Mouse (Mus musculus) G1E (cell line): ENCODE measurements at regions not wholly inside any gene's neighbourhood (a gene's known extent, or its start where the extent isn't known, plus 50 kb on each side); places are given as distances from the start of the nearest gene placed in this dataset.

ENCODE experiments used
- CTCF ChIP-seq: IDR thresholded peaks from 2 replicates; pipeline ENCODE4 v1.5.1; 2012; ENCODE audit warnings: low read depth, low read length, inconsistent platforms, mixed read lengths
- TAL1 ChIP-seq: conservative IDR thresholded peaks from 2 replicates; pipeline ENCODE4 v1.6.1; 2012; ENCODE audit warnings: low read depth, low read length, inconsistent platforms, mixed read lengths

GRCm38 (mm10) chr5:51839292-51839691 is 271.8 kb upstream of the Ppargc1a start:
- no peak for TF ChIP-seq TAL1
- no peak for TF ChIP-seq CTCF
